Mouse (Mus musculus) kidney, embryonic 14.5 days (tissue): ENCODE results near the gene Adprhl1. TPM values are rescaled to one million over a fixed set of nuclear protein-coding genes. Genes with fewer than 3 reads are reported as not detected.

Experiments used
- ATAC-seq: fragments of 200-750 bp; cut with Nextera tagmentation; 2 replicates; pipeline ENCODE4 v1.8.0; 2017; ENCODE audit warnings: moderate number of reproducible peaks, mild to moderate bottlenecking, moderate TSS enrichment, moderate library complexity; ENCODE audit not compliant: low FRiP score, low TSS enrichment
- H3K27ac ChIP-seq: fragments of 300-500 bp; sonication (generic); 2 replicates; pipeline ENCODE4 v1.5.1; 2014; ENCODE audit warnings: low read depth, mild to moderate bottlenecking, low read length, moderate library complexity, mixed read lengths
- H3K27me3 ChIP-seq: fragments of 300-500 bp; sonication (generic); 2 replicates; pipeline ENCODE4 v1.6.1; 2014; ENCODE audit warnings: mild to moderate bottlenecking, low read length; ENCODE audit not compliant: control insufficient read depth, insufficient read depth
- H3K36me3 ChIP-seq: fragments of 300-500 bp; sonication (generic); 2 replicates; pipeline ENCODE4 v1.6.1; 2014; ENCODE audit warnings: low read length, mixed read lengths; ENCODE audit not compliant: control insufficient read depth, insufficient read depth
- H3K4me1 ChIP-seq: fragments of 300-500 bp; sonication (generic); 2 replicates; pipeline ENCODE4 v1.6.1; 2014; ENCODE audit warnings: low read length, mixed read lengths; ENCODE audit not compliant: control insufficient read depth, insufficient read depth
- H3K4me2 ChIP-seq: fragments of 300-500 bp; sonication (generic); replicated peaks from 2 replicates; pipeline ENCODE4 v1.6.1; 2014; ENCODE audit warnings: low read depth, mild to moderate bottlenecking, low read length
- H3K4me3 ChIP-seq: fragments of 300-500 bp; sonication (generic); 2 replicates; pipeline ENCODE4 v1.5.1; 2014; ENCODE audit warnings: mild to moderate bottlenecking, low read length
- H3K9ac ChIP-seq: fragments of 300-500 bp; sonication (generic); 2 replicates; pipeline ENCODE4 v1.6.1; 2014; ENCODE audit warnings: low read depth, mild to moderate bottlenecking, low read length, moderate library complexity
- H3K9me3 ChIP-seq: fragments of 300-500 bp; sonication (generic); 2 replicates; pipeline ENCODE4 v1.6.1; 2016; ENCODE audit warnings: low read length; ENCODE audit not compliant: control insufficient read depth
- WGBS: fragments of 180-500 bp; shearing (Covaris S2); extraction: QIAGEN DNeasy Blood & Tissue Kit; methylation state at CpG from one replicate; pipeline ENCODE4 v1.1.7; 2014; 5-methylcytosine and 5-hydroxymethylcytosine counted together
- polyA plus RNA-seq: library from polyadenylated mRNA; unstranded; fragments of >200 nt; fragmentation: Nextera tagmentation; extraction: Ambion mirVana; gene quantifications from 2 replicates; pipeline ENCODE4 v1.2.1, GENCODE M21; 2014

Gene Adprhl1
- polyA plus RNA-seq, 1 experiment from 2014 or later: not detected

DNA sequence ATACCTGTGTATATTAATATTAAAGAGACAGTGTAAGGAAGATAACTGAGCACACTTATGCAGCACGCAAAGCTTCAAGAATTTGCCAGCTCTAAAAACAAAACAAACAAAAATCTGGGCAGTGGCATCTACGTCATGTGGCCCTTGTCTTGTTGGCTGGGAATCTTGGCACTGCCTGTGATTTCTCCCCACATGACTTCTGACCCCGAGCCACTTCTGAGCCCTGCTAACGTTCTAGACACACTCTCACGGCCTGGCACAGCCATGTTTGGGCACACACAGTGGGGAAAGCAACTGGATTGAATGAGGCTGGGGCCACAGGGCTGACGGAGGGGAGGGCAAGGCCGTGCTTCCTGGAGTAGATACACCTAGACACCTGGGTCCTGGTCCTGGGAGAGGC lies 13.3 kb downstream of the Adprhl1 start:
- Histone ChIP-seq H3K4me1 (no peaks in the 10 kb centered on the region), H3K4me2 (no peak overlapping the region), H3K4me3 (no peak overlapping the region), H3K36me3 (no peaks in the 10 kb centered on the region), H3K27ac (no peak overlapping the region), H3K27me3 (no peaks in the 10 kb centered on the region), H3K9ac (no peak overlapping the region), H3K9me3 (no peaks in the 10 kb centered on the region)
- ATAC-seq: no peak
- 81% methylated on average over 7 of the region's 7 CpGs for WGBS

DNA sequence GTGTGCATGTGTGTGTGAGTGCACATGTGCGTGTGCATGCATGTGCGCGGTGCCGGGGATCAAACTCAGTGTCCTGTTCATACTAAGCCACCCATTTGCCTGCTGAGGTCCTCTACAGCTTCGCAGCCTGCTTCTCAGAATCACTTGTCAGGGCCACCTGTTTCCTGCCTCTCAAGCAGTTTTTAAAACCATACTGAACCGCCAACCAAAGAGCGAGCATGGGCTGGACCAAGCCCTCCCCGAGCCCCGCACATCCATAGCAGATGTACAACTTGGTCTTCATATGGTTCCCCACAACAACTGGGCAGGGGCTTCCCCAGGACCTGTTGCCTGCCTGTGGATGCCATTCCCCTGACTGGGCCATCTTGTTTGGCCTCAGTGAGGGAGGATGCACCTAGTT lies 13.9 kb downstream of the Adprhl1 start:
- H3K9me3 ChIP-seq: no peaks in the 10 kb centered on the region
- H3K4me2 ChIP-seq: no peak overlapping the region
- no peak overlapping the region for H3K9ac ChIP-seq
- H3K36me3 ChIP-seq: no peaks in the 10 kb centered on the region
- no peaks in the 10 kb centered on the region for H3K27me3 ChIP-seq
- H3K27ac ChIP-seq: no peak overlapping the region
- H3K4me3 ChIP-seq: no peak overlapping the region
- 91% methylated on average over 9 of the region's 9 CpGs for WGBS
- H3K4me1 ChIP-seq: no peaks in the 10 kb centered on the region
- no peak for ATAC-seq

DNA sequence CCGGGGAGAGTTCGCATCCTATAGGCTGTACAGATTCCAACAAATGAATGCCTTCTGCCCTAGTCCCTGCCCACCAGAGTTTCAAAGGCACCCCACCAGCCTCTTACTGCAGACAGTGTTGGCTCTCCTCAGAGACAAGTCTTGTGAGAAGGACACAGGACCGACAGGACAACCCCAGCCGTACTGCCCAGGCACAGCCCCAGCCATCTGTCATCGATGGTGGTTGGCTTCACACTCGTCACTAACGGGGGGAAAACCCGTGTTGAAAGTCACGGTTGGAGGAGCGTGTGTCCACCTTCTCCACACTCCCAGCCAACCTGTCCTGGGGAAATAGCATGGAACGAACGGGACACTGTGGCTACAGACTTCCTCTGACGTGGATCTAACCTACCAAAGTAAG lies 19.2 kb downstream of the Adprhl1 start:
- H3K27me3 ChIP-seq: no peaks in the 10 kb centered on the region
- no peaks in the 10 kb centered on the region for H3K9me3 ChIP-seq
- H3K9ac ChIP-seq: no peak overlapping the region
- no peaks in the 10 kb centered on the region for H3K4me1 ChIP-seq
- WGBS: 83% methylated on average over 13 of the region's 13 CpGs
- H3K36me3 ChIP-seq: no peaks in the 10 kb centered on the region
- no peak overlapping the region for H3K27ac ChIP-seq
- no peak overlapping the region for H3K4me2 ChIP-seq
- ATAC-seq: no peak
- H3K4me3 ChIP-seq: no peak overlapping the region

DNA sequence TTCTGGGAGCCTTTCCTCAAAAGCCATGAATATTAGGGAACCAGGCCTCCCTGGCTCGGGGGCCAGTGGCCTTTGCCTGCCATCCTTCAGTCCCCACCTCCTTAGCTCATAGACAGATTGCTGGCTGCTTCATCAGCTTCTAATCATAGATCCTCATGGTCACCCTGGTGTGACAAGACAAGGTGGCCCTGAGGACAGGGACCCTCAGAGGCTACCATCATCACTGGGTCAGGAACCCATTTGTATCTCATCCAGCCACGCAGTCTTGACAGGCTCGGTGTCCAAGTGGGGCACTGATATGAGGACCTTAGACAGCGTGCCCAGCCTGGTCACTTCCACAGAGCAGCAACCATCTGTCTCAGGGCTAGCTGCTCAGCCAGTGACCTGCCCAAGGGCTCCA lies 23.5 kb downstream of the Adprhl1 start:
- no peak overlapping the region for H3K9ac ChIP-seq

DNA sequence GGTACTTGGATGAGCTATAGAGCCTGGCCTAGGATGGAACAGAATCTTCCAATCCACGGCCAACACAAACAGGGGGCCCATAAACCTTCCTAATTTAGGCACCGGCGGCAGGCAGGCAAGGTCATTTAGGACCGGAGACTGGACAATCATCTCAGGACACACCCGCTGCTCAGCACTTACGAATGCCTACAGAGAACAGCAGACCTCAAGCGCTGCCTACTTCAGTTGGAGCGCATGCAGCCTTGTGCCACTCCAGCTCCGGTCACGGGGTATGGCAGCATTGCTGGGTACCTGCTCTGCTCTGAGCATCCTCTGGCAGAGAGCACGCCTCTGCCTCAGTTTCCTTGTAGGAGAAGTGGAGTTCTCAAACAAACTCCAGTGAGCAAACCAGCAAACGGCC lies 24.2 kb downstream of the Adprhl1 start:
- WGBS: 50% methylated on average over 12 of the region's 12 CpGs
- Histone ChIP-seq H3K4me2 (no peak overlapping the region), H3K4me1 (no peaks in the 10 kb centered on the region), H3K36me3 (no peaks in the 10 kb centered on the region), H3K27ac (no peak overlapping the region), H3K27me3 (no peaks in the 10 kb centered on the region), H3K9ac (no peak overlapping the region), H3K9me3 (no peaks in the 10 kb centered on the region), H3K4me3 (no peak overlapping the region)
- ATAC-seq: no peak

More for the DNA sequence above, 23.5 kb downstream of the Adprhl1 start:
- 84% methylated on average over 4 of the region's 4 CpGs for WGBS
- Histone ChIP-seq H3K27me3 (no peaks in the 10 kb centered on the region), H3K27ac (no peak overlapping the region), H3K9me3 (no peaks in the 10 kb centered on the region), H3K4me3 (no peak overlapping the region), H3K4me1 (no peaks in the 10 kb centered on the region), H3K4me2 (no peak overlapping the region), H3K36me3 (no peaks in the 10 kb centered on the region)
- ATAC-seq: no peak

DNA sequence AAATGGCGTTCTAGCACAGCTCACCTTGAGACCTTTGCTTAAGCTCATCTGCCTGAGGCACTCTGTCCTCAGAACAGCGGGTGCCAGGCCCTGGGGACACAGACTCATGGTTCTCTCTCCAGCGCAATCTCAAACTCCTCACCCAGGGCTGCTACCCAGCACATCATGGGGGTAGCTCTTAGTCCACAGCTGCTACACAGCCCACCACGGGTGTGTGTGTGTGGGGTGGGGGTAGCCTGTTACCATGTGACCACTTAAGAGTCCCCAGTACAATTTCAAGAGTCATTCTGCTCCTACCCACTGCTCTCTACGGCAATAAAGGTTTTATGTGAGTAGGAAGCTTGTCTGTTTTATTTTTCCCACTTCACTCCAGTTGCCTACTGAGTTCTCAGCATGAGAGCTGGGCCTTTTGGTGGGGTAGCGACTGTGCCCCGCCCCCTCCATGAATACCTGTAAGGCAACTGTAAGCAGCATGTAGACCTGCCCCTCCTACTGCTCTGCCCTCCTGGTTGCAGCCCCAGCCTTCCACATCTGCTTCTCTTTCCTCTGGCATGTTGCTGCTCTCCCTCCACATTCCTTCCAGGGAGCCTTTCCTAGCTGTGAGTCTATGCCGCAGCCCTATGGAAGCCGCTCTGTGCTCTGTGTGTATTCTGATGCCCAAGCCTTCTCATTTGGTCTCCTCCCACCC lies 24.9 kb downstream of the Adprhl1 start:
- no peak overlapping the region for H3K27ac ChIP-seq
- no peaks in the 10 kb centered on the region for H3K4me1 ChIP-seq
- H3K4me2 ChIP-seq: no peak overlapping the region
- 40% methylated on average over 9 of the region's 9 CpGs for WGBS
- H3K9me3 ChIP-seq: no peaks in the 10 kb centered on the region
- no peak for ATAC-seq
- H3K9ac ChIP-seq: no peak overlapping the region
- no peaks in the 10 kb centered on the region for H3K36me3 ChIP-seq
- no peak overlapping the region for H3K4me3 ChIP-seq
- no peaks in the 10 kb centered on the region for H3K27me3 ChIP-seq

DNA sequence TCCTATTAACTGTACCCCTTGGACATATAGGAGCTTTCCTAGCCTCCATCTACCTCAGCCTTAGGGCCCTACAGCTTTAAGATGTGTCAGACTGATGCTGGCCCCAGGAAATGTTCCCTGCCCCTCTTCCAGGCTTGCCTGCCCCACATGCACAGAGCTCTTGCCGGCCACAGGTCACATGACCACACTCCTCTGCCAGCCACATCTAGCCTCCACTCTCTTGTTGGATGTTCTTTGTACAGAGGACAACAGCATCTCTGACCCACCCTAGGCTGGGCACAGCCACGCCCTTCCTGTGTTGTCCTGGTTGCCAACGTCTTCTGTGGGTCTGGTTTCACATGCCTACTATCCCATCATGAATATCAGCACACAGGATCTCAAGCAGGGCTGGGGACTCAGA lies 26.8 kb downstream of the Adprhl1 start:
- H3K27ac ChIP-seq: no peak overlapping the region
- H3K4me1 ChIP-seq: no peaks in the 10 kb centered on the region
- H3K4me2 ChIP-seq: no peak overlapping the region
- H3K9me3 ChIP-seq: no peaks in the 10 kb centered on the region
- H3K27me3 ChIP-seq: no peaks in the 10 kb centered on the region; the same call in 1 of the 2 replicates
- WGBS: 63% methylated on average over 3 of the region's 3 CpGs
- H3K4me3 ChIP-seq: no peak overlapping the region
- no peak overlapping the region for H3K9ac ChIP-seq
- no peak for ATAC-seq
- H3K36me3 ChIP-seq: no peaks in the 10 kb centered on the region

DNA sequence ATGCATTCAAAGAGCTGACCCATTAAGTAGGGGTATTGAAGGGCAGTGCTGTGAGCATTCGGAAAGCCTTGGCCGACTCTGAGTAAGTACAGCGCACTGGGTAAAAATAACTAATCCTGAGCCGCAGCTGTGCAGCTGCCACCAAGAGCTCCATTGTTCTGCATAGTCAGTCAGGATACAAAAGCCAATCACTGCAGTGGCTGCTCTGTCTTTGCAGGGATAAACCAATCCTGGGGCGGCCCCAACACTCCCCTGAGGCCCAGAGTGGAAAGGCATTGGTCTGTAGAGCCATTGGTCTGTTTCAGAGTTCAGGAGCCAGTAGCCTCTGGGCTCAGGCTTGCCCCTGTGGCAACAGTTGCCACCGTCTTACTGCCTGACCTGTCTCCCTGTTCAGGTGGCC lies 27.7 kb downstream of the Adprhl1 start:
- Histone ChIP-seq H3K36me3 (no peaks in the 10 kb centered on the region), H3K27ac (no peak overlapping the region), H3K9ac (no peak overlapping the region), H3K9me3 (no peaks in the 10 kb centered on the region), H3K4me1 (no peaks in the 10 kb centered on the region), H3K4me2 (no peak overlapping the region), H3K27me3 (no peaks in the 10 kb centered on the region; the same call in 1 of the 2 replicates), H3K4me3 (no peak overlapping the region)
- no peak for ATAC-seq
- WGBS: 71% methylated on average over 6 of the region's 6 CpGs

DNA sequence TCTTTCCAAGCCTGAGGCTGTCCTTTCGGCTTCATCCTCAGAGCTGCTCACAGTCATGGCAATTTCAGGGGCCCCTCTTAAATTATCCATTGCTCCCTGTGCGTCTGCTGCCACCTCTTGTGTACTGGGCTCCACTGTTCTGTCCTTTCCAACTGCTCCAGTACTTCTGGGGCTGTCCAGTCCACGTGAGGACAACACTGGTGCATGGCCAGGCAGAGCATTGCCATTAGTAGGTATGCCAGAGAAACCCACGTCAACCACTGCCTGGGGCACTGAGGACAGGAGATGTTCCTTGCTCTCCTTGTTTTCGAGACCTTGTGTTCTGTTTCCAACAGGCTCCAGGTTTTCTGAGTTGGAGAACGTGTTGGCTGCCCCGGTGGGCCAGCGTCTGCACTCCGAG lies 29.5 kb downstream of the Adprhl1 start:
- Histone ChIP-seq H3K4me1 (no peaks in the 10 kb centered on the region), H3K27ac (no peak overlapping the region), H3K36me3 (no peaks in the 10 kb centered on the region), H3K9me3 (no peaks in the 10 kb centered on the region), H3K27me3 (no peaks in the 10 kb centered on the region; the same call in 1 of the 2 replicates), H3K9ac (no peak overlapping the region), H3K4me3 (no peak overlapping the region), H3K4me2 (no peak overlapping the region)
- 85% methylated on average over 9 of the region's 9 CpGs for WGBS
- no peak for ATAC-seq
